In the genomic region with DNA sequence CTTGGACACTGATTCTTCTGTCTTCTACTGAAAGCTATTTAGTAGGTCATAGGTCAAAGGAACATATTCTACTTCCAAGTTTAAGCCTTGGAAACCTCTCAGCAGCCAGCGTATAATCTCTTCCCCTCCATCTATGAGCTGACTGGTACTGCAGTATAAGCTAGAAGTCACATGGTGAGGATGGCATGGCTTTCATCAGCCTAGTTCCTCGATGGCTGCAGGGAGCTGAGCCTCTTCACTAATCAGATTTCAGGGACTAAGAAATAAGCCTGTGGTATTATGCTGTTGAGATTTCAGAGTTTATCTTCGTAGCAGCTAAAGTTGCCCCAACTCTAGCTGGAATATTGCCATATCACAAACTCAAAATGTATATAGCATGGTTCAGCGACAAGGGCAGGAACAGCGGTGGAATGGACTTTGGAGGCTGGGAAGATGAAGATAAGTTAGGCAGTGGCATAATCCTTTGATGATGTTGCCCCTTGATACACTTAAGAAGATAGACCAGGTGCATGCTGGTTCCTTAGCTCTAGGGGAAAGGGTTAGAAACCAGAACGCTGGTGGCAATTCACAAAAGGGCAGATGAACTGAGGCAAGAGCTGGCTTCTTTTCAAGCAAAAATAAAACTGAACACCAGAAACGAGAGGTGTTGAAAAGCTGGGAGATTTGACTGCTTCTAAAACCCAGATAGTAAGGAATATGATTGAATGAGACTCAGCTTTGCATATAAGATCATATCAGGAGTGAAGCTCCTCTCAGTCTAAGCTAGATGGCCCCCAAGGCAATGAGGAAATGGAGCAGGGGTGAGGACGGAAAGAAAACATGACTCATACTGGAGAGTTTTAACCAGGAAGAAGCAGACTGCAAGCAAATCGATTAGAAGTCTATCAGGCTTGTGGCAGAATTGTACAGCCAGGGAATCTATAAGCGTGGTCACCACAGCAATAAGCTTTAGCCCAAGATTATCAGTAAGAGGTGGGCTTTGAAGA, we compare ENCODE assay signal across 18 mouse cellular contexts.
A peak's percentile ranks its signal among the peaks of the same experiment; 100 is the strongest.
DNase-seq lines count a peak whose midpoint lies in the region; ATAC-seq and TF ChIP-seq lines count a peak whose summit lies in the region.
"Had no signal": no experiment of that assay in that cellular context is flagged by ENCODE, and none has a peak within 500 bp of the region (broad histone marks: within the 10 kb centered on the region; RNA-seq: fewer than 3 reads in every experiment).

No protein-coding gene starts in this region.

- no peak for TF ChIP-seq EP300 in lung, postnatal 0 days (IDR thresholded peaks at IDR 0.05)
- no peak for TF ChIP-seq EP300 in stomach, postnatal 0 days (optimal IDR thresholded peaks at IDR 0.05)

- 50% methylated on average over 10 of the region's 10 CpGs for WGBS in heart, embryonic 11.5 days (ENCODE audit: insufficient replicate concordance)
- WGBS in lung, postnatal 0 days: 67% methylated on average over 10 of the region's 10 CpGs
- WGBS in intestine, embryonic 14.5 days: 70% methylated on average over 10 of the region's 10 CpGs
- WGBS in stomach, postnatal 0 days: 59% methylated on average over 10 of the region's 10 CpGs

- H3K27ac ChIP-seq in heart, embryonic 11.5 days (ENCODE audit: low read depth, low read length): peak overlapping the region; percentile 37
- H3K27ac ChIP-seq in lung, postnatal 0 days (ENCODE audit: low read length): no peak overlapping the region
- peak overlapping the region; percentile 7; the same call in 1 of the 2 replicates for H3K27ac ChIP-seq in intestine, embryonic 14.5 days (ENCODE audit: low read depth)
- H3K27ac ChIP-seq in stomach, postnatal 0 days (replicated peaks): no peak overlapping the region
- H3K27ac ChIP-seq: embryonic facial prominence, embryonic 13.5 days; kidney, embryonic 15.5 days; midbrain, embryonic 13.5 days; neural tube, embryonic 12.5 days had no signal

- DNase-seq in heart, adult 11 months: no peak
- peak; percentile 42 for DNase-seq in lung, postnatal 0 days (ENCODE audit: low spot score)
- DNase-seq in lung, postnatal 4 days: no peak
- no peak for DNase-seq in intestine, embryonic 14.5 days (ENCODE audit: low spot score)
- peak; percentile 39 for DNase-seq in stomach, postnatal 0 days (ENCODE audit: low spot score)
- no peak for DNase-seq in urinary bladder, postnatal 36 days (ENCODE audit: low spot score in 2 of 2)
- DNase-seq in kidney, postnatal 36 days: no peak
- DNase-seq: adrenal gland, postnatal 10 days; cerebellum, adult 9-11 months; left cerebral cortex, postnatal 4 days; liver; lung, postnatal 10 days had no signal

- peaks cover 16% of the 10 kb centered on the region for H3K4me1 ChIP-seq in heart, embryonic 11.5 days (ENCODE audit: control insufficient read depth, insufficient read depth, low read length)
- H3K4me1 ChIP-seq in lung, postnatal 0 days (ENCODE audit: insufficient read depth, low read depth, low read length): no peaks in the 10 kb centered on the region
- H3K4me1 ChIP-seq in intestine, embryonic 14.5 days (replicated peaks; ENCODE audit: control insufficient read depth, insufficient read depth, low read length): peaks cover under 1% of the 10 kb centered on the region; the same call in 1 of the 2 replicates
- H3K4me1 ChIP-seq in stomach, postnatal 0 days (replicated peaks; ENCODE audit: control insufficient read depth, insufficient read depth): no peaks in the 10 kb centered on the region
- H3K4me1 ChIP-seq: neural tube, embryonic 12.5 days had no signal

- H3K27me3 ChIP-seq in heart, embryonic 11.5 days (ENCODE audit: control insufficient read depth, insufficient read depth, low read length): no peaks in the 10 kb centered on the region
- no peaks in the 10 kb centered on the region for H3K27me3 ChIP-seq in lung, postnatal 0 days (replicated peaks; ENCODE audit: insufficient read depth, low read length)
- H3K27me3 ChIP-seq in intestine, embryonic 14.5 days (replicated peaks; ENCODE audit: control insufficient read depth, insufficient read depth, low read length): no peaks in the 10 kb centered on the region
- H3K27me3 ChIP-seq in stomach, postnatal 0 days (ENCODE audit: control insufficient read depth, insufficient read depth, low read length): no peaks in the 10 kb centered on the region
- H3K27me3 ChIP-seq: embryonic facial prominence, embryonic 13.5 days; kidney, embryonic 15.5 days; midbrain, embryonic 13.5 days; neural tube, embryonic 12.5 days; Patski had no signal

- no peaks in the 10 kb centered on the region for H3K36me3 ChIP-seq in heart, embryonic 11.5 days (ENCODE audit: control insufficient read depth, insufficient read depth, low read length)
- H3K36me3 ChIP-seq in lung, postnatal 0 days (ENCODE audit: insufficient read depth, low read length): no peaks in the 10 kb centered on the region
- no peaks in the 10 kb centered on the region for H3K36me3 ChIP-seq in intestine, embryonic 14.5 days (ENCODE audit: control insufficient read depth, insufficient read depth, low read length)
- H3K36me3 ChIP-seq in stomach, postnatal 0 days (ENCODE audit: control insufficient read depth, insufficient read depth, low read length): no peaks in the 10 kb centered on the region
- H3K36me3 ChIP-seq: embryonic facial prominence, embryonic 13.5 days; kidney, embryonic 15.5 days; midbrain, embryonic 13.5 days; neural tube, embryonic 12.5 days had no signal

- no peak overlapping the region for H3K9ac ChIP-seq in heart, embryonic 11.5 days (ENCODE audit: low read depth, low read length)
- no peak overlapping the region for H3K9ac ChIP-seq in lung, postnatal 0 days (replicated peaks; ENCODE audit: low read depth)
- H3K9ac ChIP-seq in intestine, embryonic 14.5 days (ENCODE audit: low read length): no peak overlapping the region
- no peak overlapping the region for H3K9ac ChIP-seq in stomach, postnatal 0 days (ENCODE audit: low read length)
- H3K9ac ChIP-seq: embryonic facial prominence, embryonic 13.5 days; kidney, embryonic 15.5 days; midbrain, embryonic 13.5 days; neural tube, embryonic 12.5 days had no signal

- no peak for TF ChIP-seq CTCF in lung, postnatal 0 days (IDR thresholded peaks at IDR 0.05)
- peak; percentile 15; the same call in 1 of the 2 replicates for TF ChIP-seq CTCF in stomach, postnatal 0 days (IDR thresholded peaks at IDR 0.05; ENCODE audit: low read depth)

- H3K9me3 ChIP-seq in heart, embryonic 11.5 days (replicated peaks; ENCODE audit: control insufficient read depth, low read length): no peaks in the 10 kb centered on the region
- no peaks in the 10 kb centered on the region for H3K9me3 ChIP-seq in lung, postnatal 0 days (ENCODE audit: low read length)
- no peaks in the 10 kb centered on the region for H3K9me3 ChIP-seq in intestine, embryonic 14.5 days (ENCODE audit: control insufficient read depth, low read length)
- H3K9me3 ChIP-seq in stomach, postnatal 0 days (ENCODE audit: control insufficient read depth, low read length): no peaks in the 10 kb centered on the region
- H3K9me3 ChIP-seq: embryonic facial prominence, embryonic 13.5 days; kidney, embryonic 15.5 days; midbrain, embryonic 13.5 days; neural tube, embryonic 12.5 days had no signal

- no peak overlapping the region for H3K4me3 ChIP-seq in heart, embryonic 11.5 days (ENCODE audit: low read depth, low read length)
- H3K4me3 ChIP-seq in lung, postnatal 0 days (ENCODE audit: low read depth, low read length): no peak overlapping the region
- no peak overlapping the region for H3K4me3 ChIP-seq in intestine, embryonic 14.5 days (ENCODE audit: low read depth, low read length)
- H3K4me3 ChIP-seq in stomach, postnatal 0 days (ENCODE audit: low read depth, low read length): no peak overlapping the region
- H3K4me3 ChIP-seq: embryonic facial prominence, embryonic 13.5 days; kidney, embryonic 15.5 days; midbrain, embryonic 13.5 days; neural tube, embryonic 12.5 days had no signal

- ATAC-seq in heart, embryonic 11.5 days (replicated peaks; ENCODE audit: insufficient number of reproducible peaks, low FRiP score, low TSS enrichment): no peak
- ATAC-seq in lung, postnatal 0 days: no peak; the same call in 1 of the 2 replicates
- 0 out of 2 replicates have a peak, but pooled peaks have one; percentile 51 for ATAC-seq in intestine, embryonic 14.5 days (replicated peaks; ENCODE audit: low FRiP score, low TSS enrichment, low read depth)
- peak; percentile 89 for ATAC-seq in stomach, postnatal 0 days (ENCODE audit: low FRiP score, low TSS enrichment)
- ATAC-seq: midbrain, embryonic 13.5 days; Patski had no signal

- H3K4me2 ChIP-seq in heart, embryonic 11.5 days: no peak overlapping the region
- H3K4me2 ChIP-seq in lung, postnatal 0 days (replicated peaks; ENCODE audit: low read depth, low read length): no peak overlapping the region
- no peak overlapping the region for H3K4me2 ChIP-seq in intestine, embryonic 14.5 days (ENCODE audit: low read length)
- no peak overlapping the region for H3K4me2 ChIP-seq in stomach, postnatal 0 days (replicated peaks; ENCODE audit: low read depth)
- H3K4me2 ChIP-seq: embryonic facial prominence, embryonic 13.5 days; kidney, embryonic 15.5 days; midbrain, embryonic 13.5 days; neural tube, embryonic 12.5 days had no signal

Comparison
In these comparisons a context has a peak if more than half of its experiments do, and no peak if none do; other contexts are left out.
1. DNase-seq: peak in lung, postnatal 0 days (single experiment) and stomach, postnatal 0 days (single experiment); none in heart, adult 11 months (single experiment), lung, postnatal 4 days (0 of 2), intestine, embryonic 14.5 days (single experiment), urinary bladder, postnatal 36 days (0 of 2) and kidney, postnatal 36 days (0 of 2).
2. ATAC-seq: peak in intestine, embryonic 14.5 days (single experiment) and stomach, postnatal 0 days (single experiment); none in heart, embryonic 11.5 days (single experiment) and lung, postnatal 0 days (single experiment).
3. H3K27ac ChIP-seq: peak in heart, embryonic 11.5 days (single experiment) and intestine, embryonic 14.5 days (single experiment); none in lung, postnatal 0 days (single experiment) and stomach, postnatal 0 days (single experiment).